Mouse (Mus musculus) G1E (cell line): ENCODE results near the gene Gm45837. TPM values are rescaled to one million over a fixed set of nuclear protein-coding genes. Genes with fewer than 3 reads are reported as not detected.

Experiments
- ATAC-seq: 2 replicates; pipeline ENCODE4 v1.8.0; 2016; ENCODE audit warnings: mild to moderate bottlenecking; ENCODE audit not compliant: insufficient number of reproducible peaks, poor library complexity, low FRiP score, severe bottlenecking; ENCODE audit errors: extremely low read depth
- DNase-seq: peaks from one replicate; pipeline ENCODE4 v3.0.0; 2012; ENCODE audit warnings: low spot score
- H3K27me3 ChIP-seq: 2 replicates; pipeline ENCODE4 v1.6.1; 2012; ENCODE audit warnings: mild to moderate bottlenecking, low read length, inconsistent platforms; ENCODE audit not compliant: insufficient read depth
- H3K36me3 ChIP-seq: replicated peaks from 2 replicates; pipeline ENCODE3; 2012; ENCODE audit warnings: mild to moderate bottlenecking, inconsistent platforms
- H3K4me1 ChIP-seq: 2 replicates; pipeline ENCODE4 v1.6.1; 2012; ENCODE audit warnings: low read depth, low read length, inconsistent platforms, mixed read lengths; ENCODE audit not compliant: insufficient read depth
- H3K4me3 ChIP-seq: 2 replicates; pipeline ENCODE4 v1.5.1; 2012; ENCODE audit warnings: low read depth, mild to moderate bottlenecking, inconsistent platforms, low read length, moderate library complexity, mixed read lengths
- H3K9me3 ChIP-seq: replicated peaks from 2 replicates; pipeline ENCODE4 v1.6.1; 2012; ENCODE audit warnings: inconsistent platforms
- CTCF ChIP-seq: IDR thresholded peaks from 2 replicates; pipeline ENCODE4 v1.5.1; 2012; ENCODE audit warnings: low read depth, low read length, inconsistent platforms, mixed read lengths
- GATA1 ChIP-seq: IDR thresholded peaks from 2 replicates; pipeline ENCODE4 v1.6.1; 2012; ENCODE audit warnings: borderline replicate concordance, low read length, inconsistent platforms, mixed read lengths
- GATA2 ChIP-seq: IDR thresholded peaks from 2 replicates; pipeline ENCODE4 v1.6.1; 2012; ENCODE audit warnings: low read depth, low read length, inconsistent platforms, borderline replicate concordance
- POLR2AphosphoS5 ChIP-seq: IDR thresholded peaks from 2 replicates; pipeline ENCODE4 v1.6.1; 2012; ENCODE audit warnings: low read depth, low read length, inconsistent platforms; ENCODE audit not compliant: insufficient replicate concordance
- TAL1 ChIP-seq: conservative IDR thresholded peaks from 2 replicates; pipeline ENCODE4 v1.6.1; 2012; ENCODE audit warnings: low read depth, low read length, inconsistent platforms, mixed read lengths
- polyA plus RNA-seq: library from polyadenylated mRNA; stranded (reverse); fragments of >175 nt; gene quantifications from 2 replicates; pipeline ENCODE4 v1.2.3, GENCODE M21; 2012
- total RNA-seq, 2 experiments: library from RNA; stranded (forward) in 1 of 2; stranded (reverse) in 1 of 2; fragments of 200-1000 nt in 1 of 2; fragments of >200 nt in 1 of 2; fragmentation: Nextera tagmentation in 1 of 2; gene quantifications; 2 replicates each; pipeline ENCODE4 v1.2.3; 2014 to 2017

Gm45837 gene
- total and polyA plus RNA-seq, 3 experiments, result 0.03 TPM; not detected in 2

DNA sequence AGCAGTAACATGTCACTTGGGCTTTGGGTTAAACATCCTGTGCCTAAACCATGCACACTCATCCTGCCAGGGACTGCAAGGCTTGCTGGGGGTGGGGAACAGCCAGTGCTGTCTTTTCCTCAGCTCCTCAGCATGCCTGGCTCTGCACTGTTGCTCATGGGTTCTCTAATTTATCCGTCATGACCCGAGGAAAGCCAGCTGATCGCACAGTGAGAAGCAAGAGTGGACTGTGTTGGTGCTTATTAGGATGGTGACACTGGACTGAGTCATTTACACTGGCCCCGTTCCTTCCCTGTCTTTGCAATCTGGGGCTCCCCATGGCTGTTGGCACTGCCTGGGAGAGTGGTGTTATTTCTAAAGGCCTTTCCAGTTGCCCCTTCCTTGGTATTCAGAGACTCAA lies 33.5 kb downstream of the Gm45837 start:
- DNase-seq (no peak), ATAC-seq (no peak)
- H3K36me3 ChIP-seq, result no peaks in the 10 kb centered on the region
- H3K27me3 ChIP-seq, result peaks cover 17% of the 10 kb centered on the region; the same call in 1 of the 2 replicates
- TF ChIP-seq TAL1, result no peak
- TF ChIP-seq CTCF, result no peak
- H3K4me1 ChIP-seq, result no peaks in the 10 kb centered on the region
- no peaks in the 10 kb centered on the region for H3K9me3 ChIP-seq
- no peak overlapping the region for H3K4me3 ChIP-seq

DNA sequence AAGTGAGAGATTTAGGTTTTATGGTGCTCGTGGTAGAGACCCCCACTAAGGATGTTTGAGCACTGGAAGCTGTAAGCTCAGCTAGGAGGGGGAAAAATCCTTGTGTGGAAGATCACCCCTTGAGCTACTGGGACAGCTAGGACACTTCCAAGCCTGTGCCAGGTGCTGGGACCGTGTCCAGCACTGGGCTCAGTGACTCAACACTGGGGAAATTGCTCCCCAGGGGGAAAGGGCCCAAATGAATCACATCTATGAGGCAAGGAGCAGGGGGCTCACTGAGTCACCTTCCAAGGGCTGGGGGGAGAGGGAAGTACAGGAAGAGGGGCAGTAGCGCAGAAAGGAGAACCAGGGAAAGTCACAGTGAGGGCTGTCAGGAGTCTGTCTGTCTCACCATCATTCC lies 39.2 kb downstream of the Gm45837 start:
- Histone ChIP-seq H3K36me3 (no peaks in the 10 kb centered on the region), H3K4me3 (no peak overlapping the region), H3K9me3 (no peaks in the 10 kb centered on the region), H3K4me1 (peaks cover 8% of the 10 kb centered on the region), H3K27me3 (peaks cover 28% of the 10 kb centered on the region)
- TF ChIP-seq GATA2, result no peak
- no peak for TF ChIP-seq TAL1
- no peak for TF ChIP-seq POLR2AphosphoS5
- no peak for TF ChIP-seq GATA1
- no peak for TF ChIP-seq CTCF
- DNase-seq (no peak), ATAC-seq (no peak)

DNA sequence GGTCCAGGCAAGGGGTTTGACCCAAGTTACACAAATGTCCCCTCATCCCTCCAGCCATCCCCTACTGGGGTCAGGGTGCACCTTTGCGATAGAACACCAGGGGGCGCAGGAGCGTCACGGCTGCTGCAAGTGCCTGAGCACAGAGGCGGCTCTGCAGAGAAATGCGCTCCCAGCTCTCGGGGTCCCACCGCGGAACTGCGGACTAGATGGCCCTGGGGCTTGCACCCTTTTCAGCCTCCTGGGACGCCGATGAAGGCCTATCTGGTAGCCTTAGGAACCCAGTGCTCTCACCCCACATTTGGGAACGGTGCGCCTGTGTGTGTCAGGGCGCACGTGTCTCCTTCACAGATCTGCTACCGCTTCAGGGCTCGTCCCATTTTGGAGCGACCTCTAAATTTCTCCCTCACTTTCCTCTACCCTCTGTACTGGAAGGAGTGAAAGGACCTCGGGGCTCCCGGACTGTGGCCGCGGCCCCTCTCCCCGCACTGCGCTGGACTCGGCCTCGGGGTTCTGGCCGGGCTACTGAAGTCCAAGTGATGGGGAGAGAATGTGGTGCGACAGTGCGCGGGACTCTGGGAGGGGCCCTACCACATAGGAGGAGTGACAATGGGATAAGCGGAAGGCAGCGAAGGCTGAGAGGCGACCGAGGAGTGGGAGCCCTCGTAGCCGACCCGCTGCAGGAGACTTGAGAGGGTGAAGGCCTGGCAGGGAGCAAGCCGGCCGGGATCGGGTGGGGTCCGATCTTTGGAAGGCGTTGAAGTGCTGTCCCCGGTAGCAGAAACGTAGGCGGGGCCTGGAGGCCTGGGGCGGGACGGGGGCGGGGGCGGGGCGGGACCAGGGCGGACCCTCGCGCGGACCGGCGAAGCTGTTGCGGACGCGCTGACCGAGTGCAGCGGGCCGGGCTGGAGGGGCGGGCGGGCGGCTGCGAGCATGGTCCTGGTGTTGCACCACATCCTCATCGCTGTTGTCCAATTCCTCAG lies 40.0 kb downstream of the Gm45837 start:
- DNase-seq (peak; percentile 79), ATAC-seq (peak; percentile 28; the same call in 1 of the 2 replicates)
- H3K27me3 ChIP-seq, result peaks cover 33% of the 10 kb centered on the region
- peaks cover 8% of the 10 kb centered on the region for H3K4me1 ChIP-seq
- H3K4me3 ChIP-seq, result peak overlapping the region; percentile 51; the same call in 1 of the 2 replicates
- no peaks in the 10 kb centered on the region for H3K36me3 ChIP-seq
- peak; percentile 89 for TF ChIP-seq CTCF
- no peak for TF ChIP-seq TAL1
- H3K9me3 ChIP-seq, result no peaks in the 10 kb centered on the region

GRCm38 (mm10) chr7:101452669-101453068 lies 42.0 kb downstream of the Gm45837 start:
- Histone ChIP-seq H3K4me3 (no peak overlapping the region), H3K4me1 (peaks cover 8% of the 10 kb centered on the region)

GRCm38 (mm10) chr7:101453296-101453695 lies 42.6 kb downstream of the Gm45837 start:
- Histone ChIP-seq H3K27me3 (peaks cover 38% of the 10 kb centered on the region), H3K4me3 (no peak overlapping the region), H3K9me3 (no peaks in the 10 kb centered on the region), H3K36me3 (no peaks in the 10 kb centered on the region), H3K4me1 (peaks cover 8% of the 10 kb centered on the region)
- TF ChIP-seq CTCF (no peak), GATA1 (no peak), GATA2 (no peak), POLR2AphosphoS5 (no peak), TAL1 (no peak)
- no peak for DNase-seq
- ATAC-seq, result no peak

More at GRCm38 (mm10) chr7:101452669-101453068, 42.0 kb downstream of the Gm45837 start:
- no peaks in the 10 kb centered on the region for H3K36me3 ChIP-seq
- DNase-seq, result no peak
- H3K9me3 ChIP-seq, result no peaks in the 10 kb centered on the region
- TF ChIP-seq GATA1, result no peak
- TF ChIP-seq GATA2, result no peak
- no peak for TF ChIP-seq TAL1
- no peak for TF ChIP-seq POLR2AphosphoS5
- no peak for TF ChIP-seq CTCF
- peaks cover 38% of the 10 kb centered on the region for H3K27me3 ChIP-seq
- ATAC-seq, result no peak

DNA sequence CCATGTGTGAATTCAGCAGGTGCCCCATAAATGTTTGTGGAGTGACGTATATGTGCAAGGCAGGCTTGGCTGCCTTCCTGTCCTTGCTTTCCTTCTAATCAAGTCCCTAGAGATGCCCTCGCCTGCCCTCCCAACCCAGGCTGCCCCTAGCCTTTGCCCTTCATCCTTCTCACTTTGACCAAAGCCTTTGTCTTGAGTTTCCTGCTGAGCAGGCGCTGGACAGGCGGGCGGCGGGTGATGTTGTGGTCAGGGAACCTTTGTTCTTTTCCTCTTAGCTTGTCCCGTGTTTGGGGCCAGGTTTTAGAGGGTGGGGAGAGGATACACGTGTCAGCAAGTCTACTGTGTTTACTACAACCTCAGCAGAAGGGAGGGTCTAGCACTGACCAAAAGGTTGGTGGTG lies 43.0 kb downstream of the Gm45837 start:
- Histone ChIP-seq H3K4me3 (no peak overlapping the region), H3K36me3 (no peaks in the 10 kb centered on the region), H3K27me3 (peaks cover 38% of the 10 kb centered on the region), H3K4me1 (peaks cover 8% of the 10 kb centered on the region), H3K9me3 (no peaks in the 10 kb centered on the region)
- DNase-seq, result no peak
- ATAC-seq, result no peak
- no peak for TF ChIP-seq POLR2AphosphoS5
- TF ChIP-seq TAL1, result no peak
- no peak for TF ChIP-seq GATA1
- no peak for TF ChIP-seq GATA2
- no peak for TF ChIP-seq CTCF
